Mouse (Mus musculus): Measurements from ENCODE around the gene Ankdd1a.

DNA sequence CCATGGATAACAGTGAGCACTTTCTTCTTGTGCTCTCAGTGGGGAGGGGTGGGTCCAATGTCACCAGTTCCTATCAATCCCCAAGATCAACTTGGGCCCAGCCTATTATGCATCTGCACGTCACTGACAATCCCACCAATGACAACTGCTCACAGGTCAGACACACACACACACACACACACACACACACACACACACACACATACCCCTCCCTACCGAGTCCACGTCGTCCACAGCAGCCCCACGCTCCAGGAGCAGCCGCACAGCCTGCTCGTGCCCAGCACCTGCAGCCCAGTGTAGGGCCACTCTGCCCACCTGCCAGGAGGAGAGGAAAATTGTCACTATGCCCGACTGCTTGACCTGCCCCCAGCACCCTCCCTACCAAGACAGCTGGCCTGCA, 5.6 kb downstream of the Ankdd1a start:
- TF ChIP-seq POLR2A (IDR thresholded peaks at IDR 0.05; ENCODE audit: low read depth, low read length) (no peak), ZMIZ1 (IDR thresholded peaks at IDR 0.05; ENCODE audit: low read depth, low read length) (no peak), CTCF (conservative IDR thresholded peaks at IDR 0.05 in 1 of 2, IDR thresholded peaks at IDR 0.05 in 1 of 2; ENCODE audit: low read depth in 2 of 2, low read length in 2 of 2) (no peak), RCOR1 (conservative IDR thresholded peaks at IDR 0.05; ENCODE audit: low read depth, low read length) (no peak), USF1 (IDR thresholded peaks at IDR 0.05; ENCODE audit: low read depth, low read length) (no peak), MAX (IDR thresholded peaks at IDR 0.05; ENCODE audit: low read length) (no peak), NELFE (IDR thresholded peaks at IDR 0.05; ENCODE audit: low read depth, low read length) (no peak), ELF1 (IDR thresholded peaks at IDR 0.05; ENCODE audit: low read depth, low read length) (no peak), UBTF (IDR thresholded peaks at IDR 0.05; ENCODE audit: low read depth, low read length) (no peak), MEF2A (IDR thresholded peaks at IDR 0.05; ENCODE audit: borderline replicate concordance, low read depth, low read length) (no peak), BHLHE40 (IDR thresholded peaks at IDR 0.05; ENCODE audit: low read depth, low read length) (no peak)

All from CH12.LX (cell line).